Mouse (Mus musculus) CD8-positive naive resting alpha-beta T cell, adult 2 months (primary cell): ENCODE results near the gene Tnnc2.
"Not testable (repeated sequence)": the region's sequence is repeated elsewhere in the genome, so short reads cannot be mapped to it uniquely, and the experiment has no call there.

Experiments used
- DNase-seq, 2 experiments: peaks; one replicate each; pipeline ENCODE4 v3.0.0; 2022; ENCODE audit warnings: low read depth in 2 of 2, low spot score in 2 of 2

Gene Tnnc2

DNA sequence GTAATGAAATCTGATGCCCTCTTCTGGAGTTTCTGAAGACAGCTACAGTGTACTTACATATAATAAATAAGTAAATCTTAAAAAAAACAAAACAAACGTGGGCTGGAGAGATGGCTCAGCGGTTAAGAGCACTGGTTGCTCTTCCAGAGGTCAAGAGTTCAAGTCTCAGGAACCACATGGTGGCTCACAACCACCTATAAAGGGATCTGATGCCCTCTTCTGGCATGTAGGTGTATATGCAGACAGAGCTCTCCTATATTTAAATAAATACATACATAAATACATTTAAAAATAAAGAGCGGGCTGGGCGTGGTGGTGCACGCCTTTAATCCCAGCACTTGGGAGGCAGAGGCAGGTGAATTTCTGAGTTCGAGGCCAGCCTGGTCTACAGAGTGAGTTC lies 18.8 kb upstream of the Tnnc2 start:
- DNase-seq = not testable (repeated sequence)

DNA sequence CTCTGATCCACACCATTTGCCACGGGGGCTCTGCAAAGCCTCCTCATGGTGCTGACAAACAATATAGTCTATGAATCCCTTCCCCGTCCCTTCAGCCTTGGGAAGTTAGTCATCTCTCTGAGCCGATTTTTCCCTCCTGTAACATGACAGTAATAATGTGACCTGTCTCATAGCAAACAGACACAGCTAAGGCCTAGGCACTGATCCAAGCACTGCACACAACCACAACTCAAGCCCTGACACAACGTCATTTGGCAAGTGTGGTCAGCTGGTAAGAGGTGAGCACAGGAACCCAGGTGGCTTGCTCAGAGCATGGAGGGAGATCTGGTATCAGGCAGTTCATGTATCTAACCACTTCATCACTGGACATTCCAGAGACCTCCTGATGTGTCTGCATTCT lies 16.1 kb upstream of the Tnnc2 start:
- DNase-seq = no peak

DNA sequence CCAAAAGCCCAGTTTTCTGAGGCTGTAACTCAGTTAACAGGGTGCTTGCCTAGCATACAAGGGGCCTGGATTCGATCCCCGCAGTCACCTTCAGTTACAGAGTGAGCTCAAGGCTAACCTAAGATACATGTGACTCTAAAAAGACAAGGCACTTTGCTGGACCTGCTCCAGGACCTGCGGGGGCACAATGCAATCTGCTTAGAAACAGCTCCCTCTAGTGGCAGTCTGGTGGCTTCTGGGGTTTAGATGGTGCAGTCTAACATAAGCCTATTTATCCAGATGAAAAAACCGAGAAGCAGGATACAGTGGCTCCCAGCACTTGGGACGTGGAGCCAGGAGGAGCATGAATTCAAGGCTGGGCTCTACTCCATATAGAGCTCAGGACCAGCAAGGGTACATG lies 14.5 kb upstream of the Tnnc2 start:
- peak; percentile 69 to 76 for DNase-seq

DNA sequence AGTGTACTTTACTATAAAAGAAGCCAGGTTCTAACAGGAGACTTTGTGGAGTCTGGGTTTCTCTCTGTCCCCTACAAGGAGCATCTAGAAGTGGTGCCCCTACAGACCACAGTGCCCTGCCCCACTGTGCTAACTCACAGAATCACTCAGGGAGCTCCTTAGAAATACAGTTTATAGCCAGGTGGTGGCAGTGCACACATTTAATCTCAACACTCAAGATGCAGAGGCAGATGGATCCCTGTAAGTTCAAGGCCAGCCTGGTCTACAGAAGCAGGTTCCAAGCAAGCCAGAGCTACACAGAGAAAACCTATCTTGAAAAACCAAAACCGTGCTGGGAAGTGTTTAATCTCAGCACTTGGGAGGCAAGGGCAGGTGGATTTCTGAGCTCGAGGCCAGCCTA lies 14.0 kb upstream of the Tnnc2 start:
- DNase-seq = no peak

DNA sequence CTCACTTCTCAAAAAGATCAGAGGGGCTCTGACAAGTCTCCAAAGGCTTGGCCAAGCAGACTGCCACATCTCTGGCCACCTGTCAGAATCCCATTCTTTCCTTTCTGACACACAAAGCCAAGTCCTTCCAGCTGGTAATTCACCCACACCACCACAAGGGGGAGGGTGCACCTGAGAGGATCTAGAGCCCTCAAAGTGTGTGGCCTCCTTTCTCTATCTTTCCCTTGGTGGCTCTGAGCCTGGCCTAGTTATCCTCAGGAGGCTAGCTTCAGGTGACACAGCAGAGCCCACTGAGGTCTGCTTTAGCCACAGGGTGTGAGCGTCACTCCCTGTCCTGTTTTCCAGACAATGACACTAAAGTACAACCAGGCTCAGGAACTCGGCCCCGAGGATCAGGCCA lies 13.5 kb upstream of the Tnnc2 start:
- peak; percentile 38 to 67 for DNase-seq

DNA sequence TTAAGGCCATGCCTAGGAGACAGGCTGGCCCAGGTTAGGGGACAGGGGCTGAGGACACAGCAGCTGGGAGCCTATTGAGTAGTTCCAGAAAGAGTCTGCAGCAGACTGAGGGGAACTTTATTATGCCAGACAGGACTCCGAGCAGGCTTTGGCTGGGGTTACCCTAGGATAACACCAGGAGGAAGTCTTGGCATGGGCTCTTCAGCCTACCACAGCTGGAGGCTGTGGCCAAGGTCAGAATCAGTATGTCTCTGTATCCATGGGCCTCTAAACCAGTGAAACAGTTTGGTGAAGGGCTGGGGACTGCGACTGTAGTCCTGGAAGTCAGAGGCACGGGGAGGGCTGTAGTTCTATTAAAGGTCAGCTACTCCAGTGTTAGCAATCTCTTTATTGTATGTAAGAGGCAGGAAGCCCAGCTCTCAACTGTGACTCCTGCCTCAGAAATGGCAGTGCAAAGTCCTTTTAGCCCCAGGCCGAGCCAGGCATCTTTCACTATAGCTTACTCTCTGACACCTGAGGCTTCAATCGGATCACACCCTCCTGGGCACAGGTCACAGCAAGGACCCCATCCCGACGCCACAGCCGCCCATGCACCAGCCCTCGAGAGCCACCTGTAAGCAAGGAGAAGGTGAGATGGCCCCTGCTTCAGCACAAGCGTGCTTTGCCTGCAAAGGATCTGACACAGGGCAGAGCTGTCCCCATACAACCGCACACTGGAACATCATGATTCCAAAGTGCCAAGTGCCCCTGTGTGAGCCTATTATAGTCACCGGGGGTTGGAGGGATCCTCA lies 12.8 kb upstream of the Tnnc2 start:
- no peak for DNase-seq

DNA sequence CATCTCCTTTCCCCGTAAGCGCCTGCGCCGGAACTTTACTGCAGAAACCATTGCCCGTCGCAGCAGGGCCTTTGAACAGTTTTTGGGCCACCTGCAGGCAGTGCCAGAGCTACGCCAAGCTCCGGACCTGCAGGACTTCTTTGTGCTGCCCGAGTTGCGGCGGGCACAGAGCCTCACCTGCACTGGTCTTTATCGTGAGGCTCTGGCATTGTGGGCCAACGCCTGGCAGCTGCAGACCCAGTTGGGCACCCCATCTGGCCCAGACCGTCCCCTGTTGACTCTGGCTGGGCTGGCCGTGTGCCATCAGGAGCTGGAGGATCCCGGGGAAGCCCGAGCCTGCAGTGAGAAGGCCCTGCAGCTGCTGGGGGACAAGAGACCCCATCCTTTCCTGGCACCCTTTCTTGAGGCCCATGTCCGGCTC lies 12.1 kb upstream of the Tnnc2 start:
- DNase-seq = no peak

DNA sequence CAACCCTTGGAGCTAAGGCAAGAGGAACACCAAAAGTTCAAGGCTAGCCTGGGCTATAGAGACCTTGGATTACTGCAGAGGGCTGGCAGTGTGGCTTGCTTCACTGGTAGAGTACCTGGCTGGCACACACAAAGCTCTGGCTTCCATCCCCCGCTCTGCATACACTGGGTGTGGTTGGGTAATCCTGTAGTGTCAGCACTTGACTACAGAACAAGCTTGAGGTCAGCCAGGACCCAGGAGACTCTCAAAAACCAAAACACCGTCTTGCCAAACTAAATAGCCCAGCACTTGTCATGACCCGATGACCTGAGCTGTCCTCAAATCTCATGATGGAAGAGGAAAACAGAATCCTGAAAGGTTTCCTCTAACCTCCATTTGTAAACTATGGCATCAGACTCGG lies 10.7 kb upstream of the Tnnc2 start:
- no peak for DNase-seq

DNA sequence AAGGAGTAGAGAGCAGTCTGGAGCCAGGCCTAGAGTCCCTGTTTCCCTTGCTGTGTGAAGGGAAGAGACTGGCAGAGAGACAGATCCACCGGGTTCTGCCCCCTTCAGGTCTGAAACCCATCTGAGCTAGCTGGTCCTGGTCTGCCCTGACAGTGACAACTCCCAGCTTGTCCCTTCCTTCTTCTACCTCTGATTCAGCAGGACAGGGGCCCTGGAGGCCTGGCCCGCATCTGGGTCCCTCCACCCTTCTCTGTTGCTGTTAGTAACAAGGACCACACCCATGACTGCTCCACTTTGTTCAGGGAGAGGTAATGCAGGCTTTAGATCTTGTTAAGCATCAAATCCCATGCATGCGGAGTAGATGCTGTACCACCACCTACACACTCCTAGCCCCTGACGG lies 8.6 kb upstream of the Tnnc2 start:
- no peak for DNase-seq

DNA sequence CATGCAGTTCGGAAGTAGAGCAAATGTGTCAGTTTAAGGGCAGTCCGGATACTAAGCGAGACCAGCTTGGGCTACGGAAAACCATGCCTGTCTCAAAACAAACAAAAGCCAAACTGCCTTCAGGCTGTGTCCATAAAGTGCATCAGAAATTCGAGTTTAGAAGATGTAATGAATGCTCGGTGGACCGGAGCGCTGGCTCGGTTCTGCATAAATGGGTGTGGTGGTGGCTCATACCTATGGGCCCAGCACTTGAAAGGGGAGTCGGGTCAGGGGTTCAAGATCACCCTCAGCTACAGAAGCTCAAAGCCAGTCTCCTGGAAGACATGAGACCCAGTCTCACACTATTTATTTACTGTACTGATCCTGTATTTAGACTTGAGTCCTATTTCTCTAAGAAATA lies 8.0 kb upstream of the Tnnc2 start:
- no peak for DNase-seq

DNA sequence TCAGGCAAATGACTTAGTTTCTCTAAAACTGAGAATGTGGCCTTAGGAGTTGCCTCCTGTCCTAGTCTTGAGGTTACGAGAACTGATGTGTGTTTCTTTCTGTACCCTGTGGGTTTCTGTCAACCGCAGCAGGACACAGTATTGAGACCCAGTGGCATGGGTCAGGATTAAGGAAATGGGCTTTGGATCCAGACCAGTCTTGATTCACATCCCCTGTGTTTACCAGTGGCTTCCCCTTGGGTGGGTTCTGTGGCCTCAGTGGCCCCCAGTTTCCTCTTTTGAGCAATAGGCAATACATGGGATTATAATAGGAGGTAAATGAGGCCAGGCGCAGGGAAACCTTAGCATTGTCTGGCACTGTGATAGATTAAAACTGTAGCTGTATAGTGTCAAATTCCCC lies 7.3 kb upstream of the Tnnc2 start:
- no peak for DNase-seq

DNA sequence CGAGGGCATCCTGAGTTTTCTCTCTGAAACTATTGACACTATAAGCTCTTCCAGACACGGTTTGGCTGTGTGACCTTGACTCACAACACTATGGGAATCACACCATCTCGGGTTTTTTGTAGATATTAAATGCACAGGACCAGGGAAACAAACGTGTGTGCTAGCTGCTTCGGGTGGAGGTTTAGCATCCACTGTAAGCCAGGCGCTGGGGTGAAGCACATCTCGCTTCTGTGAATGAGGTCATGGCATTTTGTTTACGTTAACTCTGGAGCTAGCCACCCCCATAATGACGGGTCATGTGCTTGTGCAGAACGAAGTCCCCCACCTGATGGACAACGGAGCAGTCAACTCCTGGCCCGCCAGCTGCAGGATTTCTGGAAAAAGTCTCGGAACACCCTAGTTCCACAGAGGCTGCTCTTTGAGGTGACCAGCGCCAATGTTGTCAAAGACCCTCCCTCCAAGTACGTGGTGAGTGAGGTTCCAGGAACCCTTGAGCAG lies 6.7 kb upstream of the Tnnc2 start:
- no peak for DNase-seq

DNA sequence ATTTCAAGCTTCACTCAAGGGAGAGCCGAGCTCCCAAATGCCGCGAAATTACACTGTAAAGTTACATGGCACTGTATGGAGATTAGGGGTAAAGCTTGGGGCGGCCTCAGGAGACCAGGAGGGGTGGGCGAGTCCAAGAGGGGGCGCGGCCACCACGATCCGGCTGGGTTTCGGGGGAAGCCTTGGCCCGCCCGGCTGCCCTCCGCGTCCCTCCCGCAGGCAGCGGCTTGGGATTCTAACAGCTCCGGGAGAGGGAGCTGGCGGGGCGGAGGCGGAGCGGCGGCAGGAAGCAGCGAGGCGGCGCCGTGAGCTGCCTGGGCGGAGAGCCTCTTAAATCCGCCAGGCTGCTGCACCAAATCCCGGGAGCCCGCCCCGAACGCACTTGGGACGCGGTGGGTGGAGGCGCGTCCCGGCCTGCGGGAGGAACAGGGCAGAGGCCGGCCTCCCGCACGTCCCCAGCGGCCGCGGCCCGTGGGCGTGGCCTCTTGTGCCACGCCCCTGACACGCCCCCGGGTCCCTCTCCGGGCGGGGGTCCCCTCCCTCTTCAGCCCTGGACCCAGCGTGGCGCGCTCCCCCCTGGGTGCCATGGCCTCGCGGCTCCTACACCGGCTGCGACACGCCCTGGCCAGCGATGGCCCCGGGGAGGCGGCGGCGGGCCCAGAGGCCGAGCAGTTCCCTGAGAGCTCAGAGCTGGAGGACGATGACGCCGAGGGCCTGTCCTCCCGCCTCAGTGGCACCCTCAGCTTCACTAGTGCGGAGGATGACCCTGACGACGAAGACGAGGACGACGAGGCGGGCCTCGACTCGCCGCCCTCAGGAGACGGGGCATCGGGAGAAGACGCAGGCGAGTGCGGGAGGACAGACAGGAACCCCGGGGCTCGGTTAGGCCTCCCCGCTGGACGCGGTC lies 6.0 kb upstream of the Tnnc2 start, which contains the start of gene Snx21:
Snx21 (plus strand) TSS at position 343 of the 907 bp plus-strand sequence.
- peak; percentile 21 to 38 for DNase-seq

DNA sequence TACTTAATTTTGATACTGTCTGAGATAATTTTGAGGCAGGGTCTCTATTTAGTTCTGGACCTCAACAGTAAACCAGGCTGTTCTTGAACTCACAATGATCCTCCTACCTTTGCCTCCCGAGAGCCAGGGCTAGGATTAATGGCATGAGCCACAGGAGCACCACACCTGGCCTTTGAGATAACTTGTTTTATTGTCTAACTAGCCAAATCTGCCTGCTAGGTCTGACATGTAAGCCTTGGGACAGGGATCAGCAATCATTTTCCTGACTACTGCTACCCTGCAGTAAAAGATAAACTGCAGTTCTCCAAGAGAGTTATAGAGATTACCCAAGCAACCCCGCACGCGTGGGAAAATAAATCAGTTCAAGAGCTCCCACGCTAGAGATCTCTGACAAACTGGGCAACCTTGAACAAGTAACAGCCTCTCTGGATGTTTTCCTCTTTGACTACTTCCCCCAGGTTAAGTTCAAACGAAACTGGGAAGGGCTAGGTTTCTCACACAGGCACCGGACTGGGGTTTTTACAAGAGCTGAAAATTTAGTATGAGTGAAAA lies 5.2 kb upstream of the Tnnc2 start:
- DNase-seq = no peak

DNA sequence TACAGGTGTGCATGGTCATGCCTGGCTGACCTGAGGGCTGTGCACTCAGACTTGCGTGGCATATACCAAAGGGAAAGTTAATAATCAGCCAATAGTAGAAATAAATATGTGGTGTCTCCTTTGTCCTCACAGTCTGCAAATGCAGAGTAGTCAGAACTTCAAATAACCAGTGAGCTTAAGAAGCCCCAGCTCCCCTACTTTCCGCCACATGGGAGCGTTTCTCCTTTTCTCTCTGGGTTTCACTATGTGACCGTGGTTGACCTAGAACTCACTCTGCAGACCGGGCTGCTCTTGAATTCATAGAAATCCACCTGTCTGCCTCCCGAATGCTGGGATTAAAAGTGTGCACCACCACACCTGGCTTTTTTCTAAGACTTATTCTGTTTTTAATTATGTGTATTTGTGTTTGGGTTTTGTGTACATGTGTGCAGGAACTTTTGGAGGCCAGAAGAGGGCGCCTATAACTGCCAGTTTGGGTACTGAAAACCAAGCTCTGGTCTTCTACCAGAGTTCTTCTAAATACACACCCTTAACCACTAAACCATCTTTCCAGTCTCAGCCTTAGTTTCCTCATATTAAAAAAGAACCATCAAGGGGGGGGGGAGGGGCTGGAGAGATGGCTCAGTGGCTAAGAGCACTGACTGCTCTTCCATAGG lies 4.3 kb upstream of the Tnnc2 start:
- no peak for DNase-seq

DNA sequence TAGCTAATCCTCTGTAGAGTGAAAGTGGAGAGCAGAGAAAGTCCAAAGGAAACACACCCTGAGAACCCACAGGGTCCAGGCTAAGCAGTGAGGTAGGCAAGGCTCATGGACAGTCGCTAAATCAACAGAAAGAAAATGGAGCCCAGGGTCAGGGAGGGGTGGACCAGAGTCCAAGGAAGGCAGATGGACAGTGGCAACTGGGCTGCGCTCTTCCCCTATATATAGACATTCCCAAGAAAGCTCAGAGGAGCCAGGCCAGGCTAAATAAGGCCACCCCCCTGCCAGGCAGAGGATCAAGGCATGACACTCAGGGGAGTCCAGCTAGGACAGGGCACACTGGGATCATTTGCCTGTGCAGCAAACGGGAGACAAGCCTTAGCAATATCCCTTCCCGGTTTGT lies 2.1 kb upstream of the Tnnc2 start:
- DNase-seq = no peak

DNA sequence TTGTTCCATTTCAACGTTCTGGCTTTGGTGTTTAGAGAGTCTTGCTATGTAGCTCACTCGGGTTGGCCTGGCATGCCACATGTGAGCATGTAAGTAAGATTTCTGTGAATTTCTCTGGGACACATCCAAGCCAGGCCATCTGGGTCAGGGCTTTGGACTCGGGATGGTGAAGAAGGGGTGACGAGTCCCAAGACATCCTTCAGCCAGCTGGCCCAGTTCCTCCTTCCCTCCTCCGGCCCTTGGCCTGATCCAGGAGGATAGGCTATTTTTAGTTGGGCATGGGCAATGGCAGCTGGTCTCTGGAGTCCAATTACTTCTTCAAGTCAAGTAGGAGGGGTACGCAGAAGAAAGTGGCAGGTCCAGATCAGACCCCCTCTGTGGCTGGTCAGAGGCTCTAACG lies 958 bp downstream of the Tnnc2 start:
- DNase-seq = no peak

DNA sequence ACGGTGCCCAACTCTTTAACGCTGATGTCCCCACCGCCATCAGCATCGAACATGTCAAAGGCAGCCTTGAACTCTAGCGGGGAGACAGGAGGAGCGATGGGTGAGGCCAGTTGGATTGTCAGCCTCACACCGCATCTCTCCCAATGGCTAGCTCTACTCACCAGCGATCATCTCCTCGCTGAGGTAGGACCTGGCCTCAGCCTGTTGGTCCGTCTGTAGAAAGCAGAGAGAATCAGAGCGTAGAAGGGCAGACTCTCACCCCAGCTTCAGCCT lies 1.8 kb downstream of the Tnnc2 start:
- no peak for DNase-seq

DNA sequence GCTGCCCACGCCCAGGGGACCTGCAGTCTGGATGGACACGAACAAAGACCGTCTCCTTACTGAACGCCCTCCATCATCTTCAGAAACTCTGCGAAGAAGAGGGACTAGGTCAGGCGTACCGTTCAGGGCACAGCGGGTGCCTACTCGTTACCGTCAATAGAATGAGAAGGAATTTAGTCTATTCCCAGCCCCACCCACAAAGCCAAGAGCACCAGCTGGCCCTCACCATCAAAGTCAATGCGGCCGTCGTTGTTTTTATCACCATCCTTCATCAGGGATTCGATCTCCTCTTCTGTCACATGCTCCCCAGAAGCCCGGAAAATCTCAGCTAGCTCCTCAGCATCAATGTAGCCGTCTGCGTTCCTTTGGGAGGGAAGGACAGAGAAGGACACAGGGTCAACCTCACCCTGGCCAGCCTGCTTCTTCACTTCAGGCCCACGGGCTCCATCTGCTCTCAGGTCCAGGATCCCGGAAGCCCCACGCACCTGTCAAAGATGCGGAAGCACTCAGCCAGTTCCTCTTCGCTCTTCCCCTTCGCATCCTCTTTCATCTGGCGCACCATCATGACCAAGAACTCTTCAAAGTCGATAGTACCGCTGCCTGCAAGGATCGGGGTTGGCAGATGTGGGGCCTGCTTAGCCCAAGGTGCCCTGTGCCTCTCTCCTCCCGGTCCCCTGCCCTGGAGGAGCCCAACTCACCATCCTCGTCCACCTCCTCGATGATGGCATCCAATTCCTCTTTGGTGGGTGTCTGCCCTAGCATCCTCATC lies 2.3 kb downstream of the Tnnc2 start:
- no peak for DNase-seq

DNA sequence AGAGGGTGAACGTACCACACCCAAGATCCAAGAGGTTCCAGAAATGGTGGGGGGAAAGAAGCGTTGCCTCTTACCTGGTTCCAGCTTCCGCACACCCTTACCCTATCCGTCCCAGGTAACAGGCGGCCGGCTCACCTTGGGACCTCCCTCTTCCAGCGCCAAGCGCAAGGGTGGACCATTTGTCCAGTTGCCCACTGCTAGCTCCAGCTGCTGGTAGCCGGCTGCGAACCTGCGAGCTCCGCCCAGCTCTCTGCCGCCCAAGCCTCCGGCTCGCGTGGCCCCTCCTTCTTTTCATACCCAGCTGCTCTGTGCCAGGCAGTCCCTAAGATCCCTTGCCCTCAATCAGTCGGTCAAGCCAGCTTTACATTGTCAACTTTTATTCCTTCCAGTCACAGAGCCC lies 3.0 kb downstream of the Tnnc2 start:
- DNase-seq = no peak

DNA sequence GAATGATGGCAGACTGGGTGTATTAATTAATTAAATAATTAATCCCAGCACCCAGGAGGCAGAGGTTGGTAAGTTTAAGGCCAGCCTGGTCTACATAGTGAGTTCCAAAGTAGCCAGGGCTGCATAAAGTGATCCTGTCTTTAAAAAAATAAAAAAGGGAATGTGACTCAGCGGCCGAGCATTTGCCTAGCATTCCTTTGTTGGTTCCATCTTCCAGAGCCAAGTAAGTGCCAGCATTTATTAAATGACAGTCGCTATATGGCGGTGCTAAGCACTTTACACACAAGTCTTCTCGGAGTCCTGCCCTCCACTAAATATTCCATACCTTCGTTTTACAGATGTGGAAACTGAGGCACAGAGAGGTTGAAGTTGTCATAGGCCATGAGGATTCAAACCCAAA lies 3.6 kb downstream of the Tnnc2 start:
- DNase-seq = no peak
